Mouse (Mus musculus) megakaryocyte, adult 5-6 weeks (primary cell): ENCODE results near the gene Zfp433. TPM values are rescaled to one million over a fixed set of nuclear protein-coding genes. Genes with fewer than 3 reads are reported as not detected.
"Not testable (repeated sequence)": the region's sequence is repeated elsewhere in the genome, so short reads cannot be mapped to it uniquely, and the experiment has no call there.

Source experiments
- ATAC-seq: 2 replicates; pipeline ENCODE4 v1.8.0; 2016; ENCODE audit warnings: mild to moderate bottlenecking, inconsistent platforms; ENCODE audit not compliant: poor library complexity, severe bottlenecking
- total RNA-seq, 2 experiments: library from RNA; stranded (forward) in 1 of 2; stranded (reverse) in 1 of 2; fragments of 153-499, 151-499 nt in 1 of 2; fragments of 221-1000, 200-1000 nt in 1 of 2; gene quantifications; 2 replicates each; pipeline versions ENCODE4 v1.2.3 to v1.2.4; 2015 to 2017

Gene Zfp433
- total RNA-seq (2015) (16.6 and 23.7 TPM in 2 replicates), total RNA-seq (2017) (7.9 and 13.9 TPM in 2 replicates)

DNA sequence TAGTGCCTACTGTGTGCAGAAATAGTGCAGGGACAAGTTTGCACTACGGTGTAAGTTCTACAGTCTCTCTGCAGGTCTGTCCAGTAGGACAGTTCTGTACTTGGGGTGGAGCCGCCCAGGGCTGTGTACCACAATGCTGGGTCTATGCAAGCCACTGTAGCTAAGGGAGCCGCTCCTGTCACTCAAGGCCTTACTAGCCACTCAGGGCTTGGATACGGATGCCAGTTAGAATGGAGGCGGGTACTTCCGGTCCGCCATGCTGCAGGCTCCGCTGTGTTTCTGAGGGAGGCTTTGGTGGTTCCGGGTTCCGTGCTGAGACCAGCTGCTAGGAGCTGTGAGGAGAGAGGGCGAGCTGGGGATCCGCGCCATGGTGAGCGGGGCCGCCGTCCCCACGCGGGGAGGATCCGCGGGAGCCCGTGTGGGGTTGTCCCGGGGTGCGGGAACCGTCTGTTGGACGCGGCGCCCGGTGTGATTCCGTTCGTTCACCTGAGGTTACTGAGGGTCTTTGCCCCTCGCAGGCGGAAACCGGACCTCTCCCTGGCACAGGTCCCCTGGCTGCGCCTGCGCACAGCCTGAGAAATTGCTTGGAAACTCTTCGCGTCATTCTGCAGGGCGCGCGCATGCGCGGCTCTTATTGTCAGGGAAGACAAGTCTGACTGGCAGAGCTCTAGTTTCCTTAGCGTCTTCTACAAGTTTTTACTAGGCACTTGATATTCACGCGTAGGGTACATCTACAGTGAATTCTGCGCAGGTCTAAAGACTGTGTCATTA is at the start of gene Zfp433:
Gene Zfp433 (plus strand): TSS at position 295 of the 771 bp plus-strand sequence.
- ATAC-seq, result peak; percentile 98

DNA sequence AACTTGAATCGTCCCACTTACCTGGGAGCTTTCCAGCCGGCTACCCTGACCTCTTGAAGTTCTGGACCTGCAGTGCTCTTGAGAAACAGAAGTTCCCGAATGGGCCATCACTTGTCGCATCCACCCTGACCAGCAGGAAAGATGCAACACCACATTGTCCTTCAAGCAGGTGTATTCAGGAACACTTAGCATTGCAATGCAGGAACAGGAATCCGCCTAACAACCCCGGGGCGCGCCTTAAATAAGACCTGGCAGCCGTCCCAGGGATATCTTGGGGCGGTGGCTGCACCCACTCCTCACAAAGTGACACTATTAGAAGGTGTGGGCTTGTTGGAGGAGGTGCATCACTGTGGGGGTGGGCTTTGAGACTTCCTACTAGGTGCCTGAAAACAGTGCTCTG is 49.4 kb upstream of the Zfp433 start:
- ATAC-seq, result no peak

DNA sequence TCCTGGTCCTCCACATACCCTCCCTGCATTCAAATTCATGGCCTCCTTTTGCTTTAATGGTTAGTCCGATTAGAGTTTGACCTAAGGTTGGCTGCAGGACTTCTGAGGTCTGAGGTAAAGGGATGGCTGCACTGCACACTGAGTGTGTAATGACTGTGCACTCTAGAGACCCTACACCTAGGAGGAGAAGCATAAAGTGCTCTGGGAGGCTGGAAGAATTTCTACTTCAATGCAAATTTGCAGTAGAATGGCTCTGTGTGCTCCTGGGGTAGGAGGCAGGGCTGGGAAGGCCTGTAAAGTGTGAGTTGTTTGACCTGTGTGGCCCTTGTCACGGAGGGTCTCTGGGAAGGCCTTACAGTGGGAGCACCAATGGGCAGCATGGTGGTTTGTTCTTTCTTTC is 48.5 kb upstream of the Zfp433 start:
- no peak for ATAC-seq

DNA sequence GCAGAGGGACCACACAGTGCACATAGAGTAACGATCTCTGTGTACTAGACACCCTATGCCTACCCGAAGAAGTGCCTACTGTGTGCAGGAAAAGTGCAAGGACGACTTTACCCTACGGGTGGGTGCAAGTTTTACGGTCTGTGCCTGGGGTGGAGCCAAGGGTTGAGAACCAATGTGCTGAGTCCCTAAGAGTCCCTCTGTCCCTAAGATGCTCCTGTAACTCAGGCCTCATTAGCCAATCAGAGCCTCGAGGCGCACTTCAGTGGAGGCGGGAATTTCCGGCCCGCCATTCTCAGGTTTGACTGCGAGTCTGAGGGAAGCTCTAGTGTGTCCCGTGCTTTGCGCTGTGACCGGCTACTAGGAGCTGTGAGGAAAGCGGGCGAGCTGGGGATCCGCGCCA is 17.5 kb upstream of the Zfp433 start:
- ATAC-seq, result not testable (repeated sequence)

DNA sequence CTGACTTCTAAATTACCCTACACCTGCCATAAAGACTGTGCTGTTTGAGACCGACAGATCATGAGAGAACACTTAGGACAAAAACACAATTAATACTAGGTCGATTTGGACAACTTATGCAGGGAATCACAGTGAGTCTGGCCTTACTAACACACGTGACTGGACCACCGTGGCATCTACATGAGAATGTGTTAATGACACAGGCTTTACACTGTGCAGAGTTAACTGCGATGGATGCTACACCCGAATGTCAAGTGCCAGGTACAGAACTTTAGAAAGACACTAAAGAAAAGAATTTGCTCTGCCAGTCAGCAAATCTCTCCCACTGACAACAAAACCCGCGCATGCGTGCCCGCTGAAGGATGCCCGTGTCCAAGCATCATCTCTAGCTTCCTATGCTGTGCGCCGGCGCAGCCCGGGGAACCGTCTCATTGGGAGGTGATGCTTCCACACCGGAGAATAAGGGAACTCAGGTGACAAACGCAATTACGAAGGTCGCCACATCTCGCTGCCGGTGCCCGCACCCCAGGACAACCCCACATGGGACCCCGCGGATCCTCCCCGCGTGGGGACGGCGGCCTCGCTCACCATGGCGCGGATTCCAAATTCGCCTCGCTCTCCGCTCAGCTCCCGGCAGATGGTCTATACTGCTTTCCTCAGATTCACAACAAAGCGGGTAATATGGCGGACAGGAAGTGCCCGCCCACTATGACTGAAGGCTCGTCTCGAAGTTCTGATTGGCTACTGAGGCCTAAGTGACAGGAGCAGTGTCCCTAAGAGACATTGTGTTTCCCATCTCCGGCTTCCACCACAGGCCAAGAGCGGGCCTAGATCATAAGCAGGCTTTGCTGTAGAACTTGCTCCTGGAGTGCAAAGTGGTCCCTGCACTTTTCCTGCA is 66.1 kb downstream of the Zfp433 start, which contains the start of gene Gm3055:
Gene Gm3055 (minus strand): TSS at position 656 of the 898 bp plus-strand sequence.
- peak; percentile 93 for ATAC-seq

DNA sequence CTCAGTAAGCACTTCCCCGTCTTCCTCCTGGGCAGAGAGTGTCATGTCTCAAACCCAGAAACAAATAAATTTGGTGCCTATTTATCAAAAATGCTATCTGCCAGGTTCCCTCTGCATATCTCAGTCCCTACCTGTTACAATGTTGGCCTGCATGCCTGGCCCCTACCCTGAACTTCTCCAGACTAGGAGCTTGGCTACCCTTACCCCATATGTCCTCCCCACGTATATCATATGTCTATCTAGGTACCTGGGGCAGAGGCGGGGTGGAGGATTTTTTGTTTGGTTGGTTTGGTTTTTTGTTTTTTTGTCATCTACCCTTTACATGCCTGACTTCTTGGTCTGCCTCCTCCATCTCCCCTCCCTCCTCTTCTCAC is 66.8 kb downstream of the Zfp433 start:
- not testable (repeated sequence) for ATAC-seq

Other genes starting within 250 kb of the Zfp433 start
- gene Nfic, start 249.2 kb upstream of the Zfp433 start, total RNA-seq (2015), result 51.4 and 54.5 TPM in 2 replicates
- 6.2 and 8.6 TPM in 2 replicates for gene Nfic, start 249.2 kb upstream of the Zfp433 start, total RNA-seq (2017)
- not detected in 2 replicates for gene Celf5, start 222.1 kb upstream of the Zfp433 start, total RNA-seq (2015)
- gene Celf5, start 222.1 kb upstream of the Zfp433 start, total RNA-seq (2017), result 0.24 TPM in 1 of 2 replicates, not detected in the other
- 55.8 and 62.8 TPM in 2 replicates for gene Ncln, start 208.4 kb upstream of the Zfp433 start, total RNA-seq (2015)
- gene Ncln, start 208.4 kb upstream of the Zfp433 start, total RNA-seq (2017), result 72.4 and 76.3 TPM in 2 replicates
- 22.8 and 23.9 TPM in 2 replicates for gene S1pr4, start 204.7 kb upstream of the Zfp433 start, total RNA-seq (2015)
- 28.1 and 29.3 TPM in 2 replicates for gene S1pr4, start 204.7 kb upstream of the Zfp433 start, total RNA-seq (2017)
- 34.3 and 35.9 TPM in 2 replicates for gene Gna15, start 180.6 kb upstream of the Zfp433 start, total RNA-seq (2015)
- 31.5 and 42.4 TPM in 2 replicates for gene Gna15, start 180.6 kb upstream of the Zfp433 start, total RNA-seq (2017)
- 4.9 and 7.8 TPM in 2 replicates for gene Gna11, start 159.6 kb upstream of the Zfp433 start, total RNA-seq (2015)
- gene Gna11, start 159.6 kb upstream of the Zfp433 start, total RNA-seq (2017), result 7.1 and 8.1 TPM in 2 replicates
- 345 and 384 TPM in 2 replicates for gene Aes, start 145.3 kb upstream of the Zfp433 start, total RNA-seq (2015)
- 238 and 282 TPM in 2 replicates for gene Aes, start 145.3 kb upstream of the Zfp433 start, total RNA-seq (2017)
- 1.1 and 3.3 TPM in 2 replicates for gene Tle2, start 130.3 kb upstream of the Zfp433 start, total RNA-seq (2015)
- gene Tle2, start 130.3 kb upstream of the Zfp433 start, total RNA-seq (2017), result 0.51 and 1.8 TPM in 2 replicates
- gene Tle6, start 103.8 kb upstream of the Zfp433 start, total RNA-seq (2015), result 1.9 and 8.9 TPM in 2 replicates
- gene Tle6, start 103.8 kb upstream of the Zfp433 start, total RNA-seq (2017), result 6.5 and 11.4 TPM in 2 replicates
- 1.7 and 2.0 TPM in 2 replicates for gene BC025920, start 98.6 kb upstream of the Zfp433 start, total RNA-seq (2015)
- 2.3 and 2.4 TPM in 2 replicates for gene BC025920, start 98.6 kb upstream of the Zfp433 start, total RNA-seq (2017)
- gene Sirt6, start 77.0 kb upstream of the Zfp433 start, total RNA-seq (2015), result 6.3 and 8.0 TPM in 2 replicates
- gene Sirt6, start 77.0 kb upstream of the Zfp433 start, total RNA-seq (2017), result 2.5 and 6.4 TPM in 2 replicates
- gene Ankrd24, start 76.3 kb upstream of the Zfp433 start, total RNA-seq (2015), result 1.0 and 1.1 TPM in 2 replicates
- 1.7 and 1.8 TPM in 2 replicates for gene Ankrd24, start 76.3 kb upstream of the Zfp433 start, total RNA-seq (2017)
- 3.0 and 5.4 TPM in 2 replicates for gene Gm10778, start 55.8 kb upstream of the Zfp433 start, total RNA-seq (2015)
- gene Gm10778, start 55.8 kb upstream of the Zfp433 start, total RNA-seq (2017), result 3.4 and 4.9 TPM in 2 replicates
- gene Gm3055, start 66.3 kb downstream of the Zfp433 start, total RNA-seq (2015), result 1.3 and 4.1 TPM in 2 replicates
- gene Gm3055, start 66.3 kb downstream of the Zfp433 start, total RNA-seq (2017), result 0.89 and 2.3 TPM in 2 replicates
- 1.2 and 2.6 TPM in 2 replicates for gene Gm4767, start 107.4 kb downstream of the Zfp433 start, total RNA-seq (2015)
- gene Gm4767, start 107.4 kb downstream of the Zfp433 start, total RNA-seq (2017), result not detected in 2 replicates
- 2.3 and 4.9 TPM in 2 replicates for gene Gm32687, start 159.1 kb downstream of the Zfp433 start, total RNA-seq (2015)
- gene Gm32687, start 159.1 kb downstream of the Zfp433 start, total RNA-seq (2017), result 2.0 and 8.3 TPM in 2 replicates
- 0.60 and 1.6 TPM in 2 replicates for gene Zfp781, start 225.7 kb downstream of the Zfp433 start, total RNA-seq (2015)
- gene Zfp781, start 225.7 kb downstream of the Zfp433 start, total RNA-seq (2017), result 0.26 TPM in 1 of 2 replicates, not detected in the other